Mouse (Mus musculus) testis, postnatal 14 days (tissue): ENCODE data around the gene Alpl.

ENCODE experiments used
- DNase-seq: peaks from one replicate; pipeline ENCODE4 v3.0.0; 2021; ENCODE audit warnings: low spot score

Gene Alpl

DNA sequence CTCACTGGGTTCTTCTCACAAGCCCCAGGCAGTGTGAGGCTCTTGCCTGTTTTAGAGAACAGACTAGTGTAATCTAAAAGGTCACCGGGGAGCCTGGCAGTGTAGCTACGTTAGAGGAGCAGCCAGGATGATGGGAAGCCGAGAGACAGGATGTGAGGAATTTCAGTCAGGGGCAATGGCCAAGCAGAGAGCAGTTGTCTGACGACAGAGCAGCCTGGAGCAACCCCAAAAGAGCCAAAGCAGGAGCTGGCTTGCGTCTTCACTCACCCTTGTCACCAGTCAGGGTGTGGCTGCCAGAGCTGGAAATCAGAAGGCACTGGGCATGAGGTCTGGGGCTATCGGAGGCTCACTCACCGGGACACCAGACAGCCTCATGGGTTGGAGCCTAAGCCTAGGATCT is 26.5 kb downstream of the Alpl start:
- DNase-seq, result no peak

DNA sequence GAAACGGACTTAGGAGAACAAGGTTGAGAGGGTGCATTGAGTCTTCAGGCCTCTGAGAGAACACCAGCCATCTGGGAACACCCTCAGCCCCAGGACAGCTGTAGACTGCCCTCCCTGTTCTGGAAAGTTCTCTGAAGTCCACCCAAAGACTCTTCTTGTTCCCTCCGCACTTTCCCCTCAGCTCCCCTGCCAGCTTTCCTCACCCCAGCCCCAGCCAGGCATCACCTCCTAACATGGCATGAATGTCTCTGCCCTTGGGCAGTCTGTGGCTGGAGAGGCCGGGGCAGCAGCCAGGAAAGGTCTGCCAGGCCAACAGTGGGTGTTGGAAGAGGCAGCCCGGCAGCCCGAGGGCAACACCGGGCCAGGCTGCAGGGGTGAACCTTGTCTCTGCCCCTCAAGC is 27.4 kb downstream of the Alpl start:
- no peak for DNase-seq

DNA sequence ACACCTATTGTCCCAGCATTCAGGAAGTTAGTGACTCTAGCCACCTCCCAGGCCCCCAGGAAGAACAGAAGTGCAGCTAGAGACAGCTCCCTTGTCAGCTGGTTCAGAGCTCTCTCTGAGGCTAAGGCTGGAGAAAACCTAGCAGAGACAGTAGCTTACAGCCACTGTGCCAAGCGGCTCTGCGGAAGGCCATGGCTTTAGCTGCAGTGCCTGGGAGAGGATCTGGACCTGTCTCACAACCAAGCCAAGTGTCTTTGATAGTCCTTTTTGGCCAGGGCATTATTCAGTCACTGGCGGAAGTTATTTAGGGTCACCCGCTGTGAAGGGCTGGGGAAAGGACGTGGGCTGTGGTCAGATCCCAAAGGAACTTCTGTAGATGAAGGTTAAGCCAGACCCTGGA is 27.8 kb downstream of the Alpl start:
- no peak for DNase-seq

DNA sequence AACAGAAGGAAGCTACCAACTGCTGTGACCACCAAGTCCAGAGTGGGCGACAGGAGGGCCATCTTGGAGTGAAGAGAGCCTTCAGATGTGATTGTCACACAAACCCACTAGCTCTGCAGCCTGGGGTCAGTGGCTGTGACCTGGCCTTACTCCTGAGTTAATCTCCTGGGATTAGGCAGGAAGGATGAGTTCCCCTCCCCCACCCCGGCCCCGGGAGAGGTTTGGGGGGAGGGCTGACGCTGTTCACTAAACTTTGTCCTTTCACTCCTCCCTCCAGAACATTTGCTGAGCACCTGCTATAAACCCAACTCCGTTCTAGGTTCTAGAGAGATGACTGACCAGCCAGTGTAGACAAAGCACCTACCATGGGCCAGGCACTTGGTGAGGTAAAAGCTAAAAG is 29.8 kb downstream of the Alpl start:
- DNase-seq, result no peak

DNA sequence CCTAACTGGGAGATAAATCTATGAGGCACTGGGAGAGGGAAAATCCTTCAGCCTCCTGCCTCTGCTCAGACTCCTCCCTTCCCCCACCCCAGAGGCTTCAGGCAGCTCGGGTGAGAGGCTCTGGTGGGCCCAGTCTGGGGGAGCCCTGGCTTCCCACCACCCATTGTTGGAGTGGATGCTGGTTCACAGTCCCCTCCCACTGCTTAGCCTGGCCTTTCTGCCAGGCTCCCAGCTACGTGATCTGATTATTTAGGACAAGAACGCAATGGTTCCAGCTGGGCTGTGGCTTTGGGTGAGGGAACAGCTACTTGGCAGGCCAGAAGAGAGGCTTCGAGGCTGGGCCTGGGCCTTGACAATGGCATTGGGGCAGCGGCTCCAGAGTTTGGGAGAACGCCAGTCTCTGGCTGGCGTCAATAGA is 30.6 kb downstream of the Alpl start:
- DNase-seq, result no peak

DNA sequence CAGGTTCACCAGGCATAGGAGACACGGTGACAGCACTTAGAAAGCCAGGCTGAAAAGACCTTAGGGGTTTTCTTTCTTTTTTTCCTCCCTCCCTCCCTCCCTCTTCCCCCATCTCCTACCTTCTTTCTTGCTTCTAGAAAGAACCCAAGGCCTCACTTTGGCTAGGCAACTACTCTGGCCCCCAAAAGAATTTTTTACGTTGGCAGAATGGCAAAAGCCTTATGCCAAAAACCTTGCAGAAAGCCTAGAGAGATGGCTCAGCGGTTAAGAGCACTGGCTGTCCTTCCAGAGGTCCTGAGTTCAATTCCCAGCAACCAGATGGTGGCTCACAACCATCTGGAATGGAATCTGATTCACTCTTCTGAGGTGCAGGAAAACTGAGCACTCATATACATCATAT is 31.6 kb downstream of the Alpl start:
- no peak for DNase-seq

DNA sequence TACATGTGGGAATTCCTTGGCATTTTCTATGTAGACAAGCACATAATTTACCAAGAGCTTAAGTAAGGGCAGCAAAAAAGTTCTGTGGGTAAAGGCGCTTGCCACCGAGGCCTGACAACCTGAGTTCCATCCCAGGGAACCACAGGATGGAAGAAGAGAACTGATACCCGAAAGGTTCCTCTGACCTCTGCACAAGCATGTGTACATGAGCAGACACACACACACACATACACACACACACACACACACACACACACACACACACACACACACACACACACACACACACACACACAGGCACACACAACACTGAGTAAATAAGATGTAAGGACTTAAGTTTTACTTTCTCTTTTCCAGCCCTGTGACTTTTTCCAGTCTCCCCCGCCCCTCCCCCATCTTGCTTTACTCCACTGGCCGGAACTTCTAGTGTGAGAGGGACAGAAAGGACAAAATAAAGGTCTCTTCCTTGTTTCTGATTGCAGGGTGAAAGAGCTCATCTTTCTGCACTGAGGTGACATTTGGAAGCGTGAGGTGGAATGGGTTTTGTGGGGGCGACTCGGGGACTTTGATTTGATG is 32.2 kb downstream of the Alpl start:
- no peak for DNase-seq

DNA sequence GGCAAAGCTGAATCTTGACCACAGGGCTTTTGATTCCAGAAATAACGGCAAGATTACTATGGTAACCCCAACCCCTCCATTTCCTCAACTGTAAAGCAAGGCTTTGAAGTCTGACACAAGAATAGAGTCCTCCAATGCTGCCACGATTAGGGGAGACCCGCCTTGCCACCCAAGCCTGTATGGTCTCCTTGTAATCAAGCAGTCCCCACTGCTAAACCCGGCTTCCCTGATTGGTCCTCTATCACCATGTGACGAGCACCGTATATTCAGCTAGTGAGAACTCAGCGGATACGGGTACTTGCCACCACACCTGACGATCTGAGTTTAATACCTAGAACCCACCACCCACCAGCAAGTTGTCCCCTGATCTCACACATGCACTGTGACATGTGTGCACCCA is 33.3 kb downstream of the Alpl start:
- no peak for DNase-seq

DNA sequence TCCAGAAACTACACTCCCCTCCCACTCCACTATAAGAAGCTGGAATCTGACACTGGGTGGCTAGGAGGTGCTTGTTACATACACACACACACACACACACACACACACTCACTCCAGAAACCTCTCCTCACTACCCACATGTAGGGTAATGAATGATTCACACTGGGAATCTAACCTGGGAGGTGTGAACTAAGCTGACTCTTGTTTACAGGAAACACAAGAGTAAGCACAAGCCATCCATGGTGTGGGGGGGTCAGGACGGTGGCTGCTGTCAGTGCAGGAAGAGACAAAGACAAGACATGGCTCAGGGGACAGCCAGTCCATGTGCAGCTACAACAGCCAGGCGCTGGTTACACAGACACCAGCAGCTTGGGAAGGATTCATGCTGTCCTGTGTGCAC is 41.7 kb downstream of the Alpl start:
- DNase-seq, result no peak

DNA sequence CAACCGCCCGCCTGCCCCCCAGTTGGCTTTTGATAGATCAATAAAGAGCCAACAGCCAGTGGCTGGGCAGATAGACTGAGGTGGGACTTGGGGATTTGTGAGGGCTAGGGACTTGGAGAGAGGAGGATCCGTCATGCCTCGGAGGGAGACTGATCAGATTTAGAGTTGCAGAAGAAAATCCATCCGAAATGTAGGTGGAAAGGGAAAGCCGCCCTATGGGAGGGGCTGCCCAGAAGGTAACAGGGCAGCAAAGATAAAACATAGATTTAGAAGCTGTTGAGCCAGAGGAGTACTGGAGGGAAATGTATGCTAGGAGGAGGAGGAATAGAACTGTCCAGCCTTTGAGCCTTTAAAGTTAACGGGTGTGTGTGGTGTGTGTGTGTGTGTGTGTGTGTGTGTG is 43.0 kb downstream of the Alpl start:
- no peak for DNase-seq

DNA sequence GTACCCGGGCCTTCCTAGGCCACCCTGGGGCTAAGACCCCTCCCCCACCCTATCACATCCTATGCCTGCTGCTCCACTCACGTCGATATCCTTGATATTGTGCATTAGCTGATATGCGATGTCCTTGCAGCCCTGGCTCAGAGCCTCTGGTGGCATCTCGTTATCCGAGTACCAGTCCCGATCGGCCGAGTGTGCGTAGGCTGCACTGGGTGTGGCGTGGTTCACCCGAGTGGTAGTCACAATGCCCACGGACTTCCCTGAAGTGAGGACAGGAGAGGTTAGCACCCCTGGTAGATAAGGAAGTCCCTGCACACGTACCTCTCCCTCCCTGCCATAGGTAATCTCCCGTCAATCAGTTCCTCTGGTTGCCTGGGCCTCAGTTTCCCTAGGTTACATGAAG is 43.7 kb downstream of the Alpl start:
- DNase-seq, result no peak

DNA sequence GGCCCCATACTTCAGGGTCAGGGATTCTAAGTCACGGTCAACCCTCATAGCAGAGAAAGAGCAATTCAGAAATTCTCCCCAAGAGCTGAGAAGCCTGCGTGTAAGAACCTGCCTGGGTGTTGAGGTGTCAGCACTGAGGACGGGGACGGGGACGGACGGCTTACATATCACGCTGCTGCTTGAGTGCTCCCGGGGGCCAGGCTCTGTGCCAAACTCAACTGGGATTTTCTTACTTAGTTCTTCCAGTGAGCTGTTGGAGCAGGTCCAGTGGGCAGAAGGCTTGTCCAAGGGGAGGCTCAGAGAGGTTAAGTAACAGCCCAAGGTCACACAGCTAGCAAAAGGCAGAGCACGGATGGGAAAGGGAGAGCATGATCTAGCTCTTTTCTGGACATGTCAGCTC is 44.5 kb downstream of the Alpl start:
- peak; percentile 45 for DNase-seq

DNA sequence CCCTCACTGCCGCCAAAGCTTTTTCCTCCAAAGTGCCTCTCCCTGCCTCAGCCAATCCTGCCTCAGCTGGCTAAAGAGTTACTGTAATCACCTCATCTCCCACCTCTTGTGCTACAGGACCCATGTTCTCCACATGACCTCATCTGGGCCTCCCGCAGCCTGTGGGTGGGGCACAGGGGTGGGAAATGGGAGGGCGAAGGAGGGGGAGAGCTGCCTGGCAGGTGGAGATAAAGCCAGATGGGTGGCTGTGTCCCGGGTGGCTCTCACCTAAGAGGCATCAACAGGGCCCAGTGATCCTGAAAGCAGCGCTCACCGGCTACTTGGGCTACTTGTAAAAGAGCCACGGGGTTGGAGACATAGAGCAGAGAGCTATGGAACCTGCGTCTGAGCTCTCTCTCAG is 44.9 kb downstream of the Alpl start:
- DNase-seq, result no peak

DNA sequence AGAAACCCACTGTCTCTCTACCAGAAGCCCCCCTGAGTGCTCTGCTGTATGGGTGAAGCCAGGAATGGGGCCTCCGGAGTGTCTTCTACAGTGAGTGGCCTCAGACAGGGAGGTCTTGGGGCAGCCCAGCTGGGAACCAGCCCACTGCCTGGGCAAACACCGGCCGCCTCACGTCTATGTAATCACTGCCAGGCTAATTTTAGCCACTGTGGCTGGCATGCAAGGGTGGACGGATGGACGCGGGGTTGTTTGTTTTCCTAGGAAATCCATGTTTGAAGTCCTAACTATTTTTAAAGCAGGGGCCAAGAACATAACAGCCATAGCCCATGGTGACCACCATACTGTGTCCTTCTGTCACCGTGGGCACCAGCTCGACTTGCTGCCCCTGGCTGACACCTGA is 46.1 kb downstream of the Alpl start:
- DNase-seq, result no peak

DNA sequence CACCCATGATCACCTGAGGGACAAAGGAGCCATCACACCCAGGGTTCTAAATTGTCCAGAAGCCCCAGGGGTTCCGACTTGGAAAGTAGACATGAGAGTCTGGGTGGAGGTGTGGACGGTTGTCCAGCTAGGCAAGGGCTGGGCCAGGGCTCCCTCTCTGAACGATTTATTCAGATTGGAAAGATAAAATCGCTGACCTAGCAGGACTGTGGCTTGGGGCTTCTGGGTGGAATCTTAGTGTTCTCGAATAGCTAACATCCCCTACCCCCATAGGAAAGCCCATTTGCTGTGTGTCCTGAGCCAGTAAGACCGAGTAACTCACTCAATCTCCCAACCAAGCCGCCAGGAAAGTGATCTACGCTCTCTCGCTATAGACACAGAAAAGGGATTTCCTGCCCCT is 46.5 kb downstream of the Alpl start:
- DNase-seq, result no peak

DNA sequence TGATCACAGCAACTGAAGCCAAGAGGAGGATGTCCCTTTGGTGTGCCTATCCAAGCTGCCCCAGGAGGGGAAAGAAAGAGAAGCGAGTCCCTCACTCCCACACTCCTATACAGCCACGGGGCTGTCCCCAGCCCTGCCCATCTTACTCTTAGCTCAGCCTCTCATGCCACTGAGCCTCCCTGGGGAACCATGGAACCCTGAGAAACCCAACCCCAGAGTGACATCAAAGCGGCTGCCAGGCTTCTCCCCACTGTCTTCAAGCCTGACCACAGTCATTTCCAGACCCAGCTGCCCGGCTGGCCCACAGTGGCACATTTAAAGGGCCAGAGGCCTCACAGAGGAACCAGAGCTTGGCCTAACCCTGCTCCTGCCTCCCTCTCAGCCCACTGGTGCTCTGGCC is 47.5 kb downstream of the Alpl start:
- no peak for DNase-seq

DNA sequence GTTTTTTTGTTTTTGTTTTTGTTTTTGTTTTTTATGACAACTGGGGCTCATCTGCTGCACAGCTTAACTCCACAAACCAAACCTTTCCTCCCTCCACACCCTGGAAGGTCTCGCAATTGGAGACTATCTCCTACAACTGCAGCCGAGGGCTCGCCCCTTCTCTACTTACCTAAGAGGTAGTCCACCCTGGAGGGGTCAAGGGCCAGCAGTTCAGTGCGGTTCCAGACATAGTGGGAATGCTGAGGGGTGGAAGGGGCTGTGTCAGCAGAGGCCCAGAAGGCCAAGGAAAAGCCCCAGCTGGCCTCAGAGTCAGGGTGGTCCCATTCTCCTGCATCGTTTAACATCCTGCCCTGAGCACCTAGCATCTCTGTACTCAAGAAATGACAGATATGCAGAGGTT is 48.6 kb downstream of the Alpl start:
- DNase-seq, result no peak

DNA sequence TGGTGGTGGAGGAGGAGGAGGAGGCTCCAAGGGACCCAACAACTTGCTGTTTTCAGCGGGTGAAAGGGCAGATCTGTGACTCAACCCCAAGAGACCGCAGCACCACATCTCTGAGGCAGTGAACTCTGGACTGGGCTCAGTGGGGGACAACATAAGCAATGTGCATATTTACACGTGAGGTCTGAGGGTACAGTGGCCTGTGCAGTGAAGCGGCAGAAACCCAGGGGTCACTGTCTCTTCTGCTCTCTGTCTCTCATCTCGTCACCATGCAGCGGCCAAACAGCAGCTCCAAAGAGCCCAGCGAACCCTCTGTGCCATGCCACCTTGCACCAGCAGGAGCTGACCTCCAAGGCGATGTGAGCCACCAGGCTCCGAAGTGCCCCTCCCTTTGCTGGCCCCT is 49.1 kb downstream of the Alpl start:
- no peak for DNase-seq

DNA sequence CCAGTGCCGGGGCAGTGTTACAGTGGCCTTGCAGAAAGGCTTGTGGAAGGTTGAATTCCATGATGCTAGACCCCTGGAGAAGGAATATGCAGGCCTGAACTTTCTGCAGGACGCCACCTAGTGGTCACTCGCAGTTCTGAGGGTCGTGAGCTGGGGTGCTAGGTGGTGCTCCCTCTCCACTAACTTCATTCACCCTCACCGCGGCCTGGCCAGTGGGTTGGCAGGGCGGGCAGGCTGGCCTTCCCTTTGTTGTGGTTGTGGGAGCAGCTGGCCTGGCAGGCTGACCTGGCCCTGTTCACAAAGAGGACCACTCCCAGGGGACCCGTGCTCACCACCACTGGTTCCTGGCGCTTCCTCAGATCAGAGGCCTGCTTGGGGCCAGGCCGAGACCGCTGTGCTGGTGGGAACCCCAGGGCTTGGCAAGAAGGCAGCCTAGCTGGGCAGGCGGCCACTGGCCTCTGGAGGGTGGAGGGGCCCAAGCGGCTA is 51.7 kb downstream of the Alpl start:
- no peak for DNase-seq

DNA sequence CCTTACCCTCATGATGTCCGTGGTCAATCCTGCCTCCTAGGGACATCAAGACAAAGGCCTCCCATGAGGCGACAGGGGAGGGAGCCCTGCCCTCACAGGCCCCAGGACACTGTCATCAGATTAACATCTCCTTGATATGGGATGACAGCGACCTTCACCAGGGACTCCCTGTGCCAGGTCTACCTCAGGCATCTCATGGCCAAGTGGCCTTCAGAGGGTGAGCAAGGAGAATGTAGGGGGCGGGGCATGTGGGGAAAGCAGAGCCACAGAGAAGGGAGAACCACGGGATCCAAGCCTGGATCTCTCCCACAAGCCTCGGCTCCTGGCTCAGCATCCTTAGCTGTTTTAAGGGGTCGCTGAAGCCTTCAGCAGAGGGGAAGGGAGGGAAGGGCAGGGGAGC is 52.4 kb downstream of the Alpl start:
- no peak for DNase-seq

DNA sequence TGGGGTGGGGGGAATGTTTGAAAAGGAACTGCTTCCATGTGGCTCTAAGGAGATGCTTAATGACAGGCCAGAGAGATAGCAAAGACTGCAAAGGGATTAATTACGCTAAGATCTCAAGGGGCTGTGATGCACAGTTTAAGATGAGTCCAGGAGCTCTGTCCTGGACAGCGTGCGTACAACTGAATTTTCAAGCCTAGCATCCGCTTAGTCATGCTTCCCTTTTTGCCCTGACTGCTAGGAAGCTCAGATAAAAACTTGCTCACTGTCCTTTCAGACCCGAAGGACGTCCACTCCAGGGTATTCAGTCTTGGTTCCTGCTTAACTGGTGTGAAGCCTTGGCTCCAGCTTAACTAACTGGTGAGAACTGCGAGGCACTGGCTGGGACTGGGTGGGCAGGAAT is 55.8 kb downstream of the Alpl start:
- DNase-seq, result no peak

DNA sequence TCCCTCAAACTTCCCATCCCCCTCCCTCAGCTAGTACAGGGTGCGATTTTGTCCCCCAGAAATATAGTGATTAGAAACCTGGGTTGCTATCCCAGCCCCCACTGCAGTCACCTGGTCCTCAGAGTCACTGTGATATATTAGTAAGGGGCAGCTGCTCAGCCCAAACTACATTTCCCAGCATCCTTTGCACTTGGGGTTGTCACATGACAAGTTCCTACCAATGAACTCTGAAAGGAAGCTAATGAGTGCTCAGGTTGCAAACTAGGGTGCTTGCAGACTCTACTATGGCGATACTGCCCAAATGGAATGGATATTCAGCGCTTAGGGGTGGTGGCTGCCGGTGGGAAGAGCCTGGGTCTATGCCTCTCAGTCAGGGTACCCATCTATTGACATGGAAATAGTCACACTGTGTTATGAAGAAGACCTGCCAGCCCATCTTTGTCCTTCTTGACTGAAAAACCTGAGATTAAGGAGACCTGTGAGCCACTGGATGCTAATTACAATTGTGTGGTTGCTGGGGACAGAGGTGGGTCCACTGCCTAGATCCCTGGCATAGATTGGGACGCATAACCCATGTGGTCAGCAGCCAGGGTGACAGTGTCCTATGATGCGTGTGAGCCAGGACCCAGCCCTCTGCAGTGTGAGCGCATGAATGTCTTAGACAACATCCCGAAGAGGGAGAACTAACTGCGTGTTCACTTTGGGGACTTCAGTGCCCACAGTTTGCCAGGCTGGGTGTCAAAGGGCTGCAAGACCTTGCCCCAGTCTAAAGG is 56.8 kb downstream of the Alpl start:
- no peak for DNase-seq

DNA sequence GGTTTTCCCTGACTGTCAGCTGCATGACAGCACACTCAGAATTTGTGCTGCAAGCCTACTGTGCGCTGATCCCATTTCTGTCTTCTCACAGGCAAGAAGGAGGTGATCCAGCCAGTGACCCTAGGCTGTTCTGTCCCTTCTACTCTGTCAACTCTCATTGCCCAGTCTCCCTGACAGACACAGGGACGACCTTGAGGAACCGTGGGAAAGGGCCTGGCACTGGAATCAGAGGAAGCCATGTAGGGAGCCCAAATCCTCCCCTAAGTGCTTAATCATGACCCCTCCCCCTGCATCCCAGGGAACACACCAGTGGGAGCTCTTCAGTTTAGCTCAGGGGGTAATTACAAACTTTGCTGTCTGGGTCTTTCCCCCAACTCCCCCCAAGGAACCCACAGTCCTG is 58.4 kb downstream of the Alpl start:
- DNase-seq, result no peak

DNA sequence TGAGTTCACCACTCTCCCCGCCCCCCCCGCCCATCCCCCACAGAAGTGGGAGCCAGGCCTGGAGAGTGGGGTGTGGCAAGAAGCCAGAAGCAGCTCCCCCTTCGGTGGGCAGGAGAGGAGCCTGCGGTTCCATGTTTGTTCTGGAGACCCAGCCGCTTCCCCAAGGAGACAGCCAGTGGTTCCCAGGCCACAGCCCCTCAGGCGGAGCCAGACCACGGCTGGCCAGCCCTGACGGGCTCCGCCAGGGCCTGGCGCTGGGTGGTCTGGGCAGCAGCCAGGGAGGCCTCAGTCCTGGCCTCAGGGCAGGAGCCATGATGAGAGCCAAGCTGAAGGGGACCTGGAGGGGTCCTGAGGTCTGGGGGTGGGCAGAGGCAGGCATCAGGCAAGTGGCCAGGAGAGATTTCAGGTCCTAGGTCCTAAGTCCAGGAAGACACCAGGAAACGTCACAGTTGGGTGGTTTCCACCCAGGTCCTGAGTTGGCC is 59.9 kb downstream of the Alpl start:
- no peak for DNase-seq
